Mouse (Mus musculus) erythroblast, adult 5-6 weeks (primary cell): ENCODE data around the gene Myo10. TPM values are rescaled to one million over a fixed set of nuclear protein-coding genes. Genes with fewer than 3 reads are reported as not detected.

Source experiments
- ATAC-seq: replicated peaks from 2 replicates; pipeline ENCODE4 v1.8.0; 2016; ENCODE audit warnings: moderate number of reproducible peaks, mild to moderate bottlenecking, moderate TSS enrichment, inconsistent platforms; ENCODE audit not compliant: poor library complexity, low FRiP score, severe bottlenecking
- total RNA-seq, 2 experiments: library from RNA; stranded (forward) in 1 of 2; stranded (reverse) in 1 of 2; fragments of 150-400 nt in 1 of 2; fragments of 200-764, 138-1000 nt in 1 of 2; gene quantifications; 2 replicates each; pipeline versions ENCODE4 v1.2.3 to v1.2.4; 2015 to 2017; ENCODE audit warnings: low replicate concordance in 2 of 2

Myo10 gene
- total RNA-seq, 2 experiments from 2014 or later: 1.7 to 5.9 TPM

- ATAC-seq: no peak
These were observed 189.5 kb downstream of the Myo10 start for GRCm38 (mm10) chr15:25811834-25812250.

- no peak for ATAC-seq
These were observed 190.2 kb downstream of the Myo10 start for GRCm38 (mm10) chr15:25812479-25812878.

GRCm38 (mm10) chr15:25814535-25814934, 192.2 kb downstream of the Myo10 start:
- ATAC-seq: no peak

- no peak for ATAC-seq
These were observed 194.9 kb downstream of the Myo10 start for GRCm38 (mm10) chr15:25817191-25817590.

GRCm38 (mm10) chr15:25821981-25822380, 199.7 kb downstream of the Myo10 start:
- no peak for ATAC-seq

GRCm38 (mm10) chr15:25822656-25823055, 200.3 kb downstream of the Myo10 start:
- ATAC-seq: no peak

- ATAC-seq: no peak
These were observed 204.2 kb downstream of the Myo10 start for GRCm38 (mm10) chr15:25826531-25826961.

- no peak for ATAC-seq
These were observed 206.1 kb downstream of the Myo10 start for GRCm38 (mm10) chr15:25828464-25828863.

GRCm38 (mm10) chr15:25830426-25830825, 208.1 kb downstream of the Myo10 start:
- ATAC-seq: no peak

GRCm38 (mm10) chr15:25834282-25834681, 212.0 kb downstream of the Myo10 start:
- no peak for ATAC-seq

GRCm38 (mm10) chr15:25834920-25835674, 212.8 kb downstream of the Myo10 start:
- ATAC-seq: no peak

GRCm38 (mm10) chr15:25842462-25843085, 220.2 kb downstream of the Myo10 start:
- ATAC-seq: no peak

- ATAC-seq: no peak
These were observed 221.0 kb downstream of the Myo10 start, which contains the start of gene Retreg1 for GRCm38 (mm10) chr15:25843086-25843991. Gene Retreg1 (plus strand): TSS chr15:25843180.

GRCm38 (mm10) chr15:25844013-25844570, 221.8 kb downstream of the Myo10 start:
- ATAC-seq: no peak

- no peak for ATAC-seq
These were observed 222.4 kb downstream of the Myo10 start for GRCm38 (mm10) chr15:25844771-25845170.

- ATAC-seq: no peak
These were observed 225.3 kb downstream of the Myo10 start for GRCm38 (mm10) chr15:25847576-25848168.

- ATAC-seq: no peak
These were observed 228.2 kb downstream of the Myo10 start for GRCm38 (mm10) chr15:25850552-25850951.

GRCm38 (mm10) chr15:25854270-25854904, 232.1 kb downstream of the Myo10 start:
- ATAC-seq: no peak

GRCm38 (mm10) chr15:25858611-25859058, 236.3 kb downstream of the Myo10 start:
- no peak for ATAC-seq
